8 mouse cellular contexts compared by ENCODE assay signal in the genomic region with DNA sequence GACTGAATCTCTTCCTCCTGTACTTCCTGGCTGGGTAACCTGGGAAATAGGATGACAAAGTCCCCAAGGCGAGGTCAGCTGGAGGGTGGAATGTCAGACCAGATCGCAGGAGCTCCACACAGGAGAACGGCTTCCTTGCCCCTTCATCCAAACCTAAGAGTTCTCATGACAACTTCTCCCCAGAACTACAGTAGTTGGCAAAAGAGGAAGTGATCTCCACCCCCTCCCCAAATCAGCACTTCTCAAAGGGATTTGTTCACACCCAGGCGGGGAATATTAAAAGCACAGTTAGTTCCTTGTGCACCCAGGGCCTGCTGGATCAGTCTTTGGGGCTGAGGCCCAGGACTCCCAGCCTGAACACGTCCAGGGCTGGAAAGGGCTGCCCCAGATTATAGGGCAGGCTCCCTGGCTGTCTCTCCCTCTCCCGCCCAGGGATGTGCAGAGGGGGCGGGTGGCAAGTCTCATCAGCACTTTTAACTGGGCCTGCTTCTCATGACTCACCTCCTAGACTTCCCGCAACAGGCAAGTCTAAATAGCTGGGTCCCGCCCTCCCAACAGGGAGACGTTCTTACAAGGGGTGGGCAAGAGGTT. TPM values are rescaled to one million over a fixed set of nuclear protein-coding genes. Genes with fewer than 3 reads are reported as not detected.
A peak's percentile ranks its signal among the peaks of the same experiment; 100 is the strongest.
DNase-seq lines count a peak whose midpoint lies in the region; ATAC-seq and TF ChIP-seq lines count a peak whose summit lies in the region.

No protein-coding gene starts in this region.

- peak; percentile 19 for DNase-seq in midbrain, embryonic 10.5 days (ENCODE audit: low spot score)
- DNase-seq in midbrain, postnatal 0 days (ENCODE audit: low spot score): no peak
- peak; percentile 47 for DNase-seq in adrenal gland, postnatal 10 days
- DNase-seq in kidney, adult 9 months: peak; percentile 62
- DNase-seq in lung, postnatal 36 days: peak; percentile 60
- DNase-seq in stomach, postnatal 0 days (ENCODE audit: low spot score): peak; percentile 53
- no peak for DNase-seq in cerebellum, adult 2 months

- H3K36me3 ChIP-seq in midbrain, embryonic 10.5 days: no peaks in the 10 kb centered on the region
- no peaks in the 10 kb centered on the region for H3K36me3 ChIP-seq in midbrain, postnatal 0 days (ENCODE audit: insufficient read depth, low read length)
- H3K36me3 ChIP-seq in stomach, postnatal 0 days (ENCODE audit: control insufficient read depth, insufficient read depth, low read length): no peaks in the 10 kb centered on the region

- WGBS in midbrain, embryonic 10.5 days: 41% methylated on average over 10 of the region's 10 CpGs
- 62% methylated on average over 10 of the region's 10 CpGs for WGBS in midbrain, postnatal 0 days
- WGBS in stomach, postnatal 0 days: 36% methylated on average over 10 of the region's 10 CpGs
- 82% methylated on average over 10 of the region's 10 CpGs for WGBS in cerebellum, adult 2 months

- TF ChIP-seq POLR2A in cerebellum, adult 2 months (IDR thresholded peaks at IDR 0.05; ENCODE audit: borderline replicate concordance, insufficient read depth, low read length): no peak

- no peak overlapping the region for H3K27ac ChIP-seq in midbrain, embryonic 10.5 days (replicated peaks)
- H3K27ac ChIP-seq in midbrain, postnatal 0 days (ENCODE audit: low read depth, low read length): no peak overlapping the region
- peak overlapping the region; percentile 96 for H3K27ac ChIP-seq in stomach, postnatal 0 days (replicated peaks)
- H3K27ac ChIP-seq in cerebellum, adult 2 months (ENCODE audit: insufficient read depth, low read length): no peak overlapping the region

- H3K4me3 ChIP-seq in midbrain, embryonic 10.5 days: no peak overlapping the region
- no peak overlapping the region for H3K4me3 ChIP-seq in midbrain, postnatal 0 days (ENCODE audit: low read depth, low read length)
- H3K4me3 ChIP-seq in stomach, postnatal 0 days (ENCODE audit: low read depth, low read length): peak overlapping the region; percentile 72; the same call in 1 of the 2 replicates
- H3K4me3 ChIP-seq in cerebellum, adult 2 months (replicated peaks; ENCODE audit: insufficient read depth, low read depth, low read length): no peak overlapping the region

- TF ChIP-seq CTCF in midbrain, postnatal 0 days (IDR thresholded peaks at IDR 0.05): no peak
- TF ChIP-seq CTCF in stomach, postnatal 0 days (IDR thresholded peaks at IDR 0.05; ENCODE audit: low read depth): no peak
- no peak for TF ChIP-seq CTCF in cerebellum, adult 2 months (IDR thresholded peaks at IDR 0.05; ENCODE audit: borderline replicate concordance, insufficient read depth, low read depth, low read length)

- H3K4me1 ChIP-seq in midbrain, embryonic 10.5 days: peaks cover 46% of the 10 kb centered on the region
- H3K4me1 ChIP-seq in midbrain, postnatal 0 days (ENCODE audit: insufficient read depth, low read length): no peaks in the 10 kb centered on the region
- H3K4me1 ChIP-seq in stomach, postnatal 0 days (replicated peaks; ENCODE audit: control insufficient read depth, insufficient read depth): peaks cover 16% of the 10 kb centered on the region
- peaks cover 10% of the 10 kb centered on the region; the same call in 1 of the 2 replicates for H3K4me1 ChIP-seq in cerebellum, adult 2 months (ENCODE audit: control insufficient read depth, insufficient read depth, low read length)

- H3K9ac ChIP-seq in midbrain, postnatal 0 days (replicated peaks; ENCODE audit: low read length, poor library complexity, severe bottlenecking): no peak overlapping the region
- peak overlapping the region; percentile 86 for H3K9ac ChIP-seq in stomach, postnatal 0 days (ENCODE audit: low read length)

- no peaks in the 10 kb centered on the region for H3K9me3 ChIP-seq in midbrain, embryonic 10.5 days (replicated peaks)
- H3K9me3 ChIP-seq in midbrain, postnatal 0 days (ENCODE audit: low read length): no peaks in the 10 kb centered on the region
- H3K9me3 ChIP-seq in stomach, postnatal 0 days (ENCODE audit: control insufficient read depth, low read length): no peaks in the 10 kb centered on the region

- ATAC-seq in midbrain, postnatal 0 days (ENCODE audit: low FRiP score): no peak
- ATAC-seq in granulocyte monocyte progenitor cell, adult 5-6 weeks (replicated peaks; ENCODE audit: poor library complexity, severe bottlenecking): peak; percentile 12
- ATAC-seq in stomach, postnatal 0 days (ENCODE audit: low FRiP score, low TSS enrichment): peak; percentile 33

- peaks cover 42% of the 10 kb centered on the region for H3K27me3 ChIP-seq in midbrain, embryonic 10.5 days (ENCODE audit: low read depth, poor library complexity, severe bottlenecking)
- peaks cover 21% of the 10 kb centered on the region for H3K27me3 ChIP-seq in midbrain, postnatal 0 days (ENCODE audit: insufficient read depth, low read length)
- no peaks in the 10 kb centered on the region for H3K27me3 ChIP-seq in stomach, postnatal 0 days (ENCODE audit: control insufficient read depth, insufficient read depth, low read length)
- no peaks in the 10 kb centered on the region for H3K27me3 ChIP-seq in cerebellum, adult 2 months (ENCODE audit: control insufficient read depth, insufficient read depth, low read length)

- no peak for TF ChIP-seq EP300 in stomach, postnatal 0 days (optimal IDR thresholded peaks at IDR 0.05)

- no peak overlapping the region for H3K4me2 ChIP-seq in midbrain, postnatal 0 days (ENCODE audit: low read depth, low read length, poor library complexity, severe bottlenecking)
- peak overlapping the region; percentile 84 for H3K4me2 ChIP-seq in stomach, postnatal 0 days (replicated peaks; ENCODE audit: low read depth)

RNA-seq across cellular contexts. Expression of a gene that starts 1.4 kb away (rescaled TPM):
- polyA plus RNA-seq in midbrain, embryonic 10.5 days (2016; fragmentation: Nextera tagmentation; extraction: Ambion mirVana): 7.0 and 8.6 TPM in 2 replicates
- 24.3 and 31.0 TPM in 2 replicates for total RNA-seq in midbrain, postnatal 0 days (2014; rRNA removed)
- polyA plus RNA-seq in midbrain, postnatal 0 days (2015; fragmentation: Nextera tagmentation; extraction: Ambion mirVana): 29.8 and 39.2 TPM in 2 replicates
- 100 to 1,000 TPM; 108 to 126 TPM for total RNA-seq in adrenal gland, postnatal 10 days (2021)
- 30.0 and 33.7 TPM in 2 replicates for total RNA-seq in granulocyte monocyte progenitor cell, adult 5-6 weeks (2014; fragmentation: Nextera tagmentation)
- 17.5 and 32.3 TPM in 2 replicates for total RNA-seq in granulocyte monocyte progenitor cell, adult 5-6 weeks (2017)
- polyA plus RNA-seq in stomach, postnatal 0 days (2015; fragmentation: Nextera tagmentation; extraction: Ambion mirVana): 103 and 106 TPM in 2 replicates
- 21.8 and 24.4 TPM in 2 replicates for polyA plus RNA-seq in cerebellum, adult 2 months (2012; rRNA removed)

Comparison
In these comparisons a context has a peak if more than half of its experiments do, and no peak if none do; other contexts are left out.
1. DNase-seq: peak in midbrain, embryonic 10.5 days (single experiment), adrenal gland, postnatal 10 days (single experiment), kidney, adult 9 months (single experiment), lung, postnatal 36 days (single experiment) and stomach, postnatal 0 days (single experiment); none in midbrain, postnatal 0 days (single experiment) and cerebellum, adult 2 months (0 of 2).